Mouse (Mus musculus): ENCODE measurements around the gene Rftn2. TPM values are rescaled to one million over a fixed set of nuclear protein-coding genes. Genes with fewer than 3 reads are reported as not detected.

Rftn2 gene
- polyA plus RNA-seq, 1 experiment from 2014 or later: 20.5 TPM

DNA sequence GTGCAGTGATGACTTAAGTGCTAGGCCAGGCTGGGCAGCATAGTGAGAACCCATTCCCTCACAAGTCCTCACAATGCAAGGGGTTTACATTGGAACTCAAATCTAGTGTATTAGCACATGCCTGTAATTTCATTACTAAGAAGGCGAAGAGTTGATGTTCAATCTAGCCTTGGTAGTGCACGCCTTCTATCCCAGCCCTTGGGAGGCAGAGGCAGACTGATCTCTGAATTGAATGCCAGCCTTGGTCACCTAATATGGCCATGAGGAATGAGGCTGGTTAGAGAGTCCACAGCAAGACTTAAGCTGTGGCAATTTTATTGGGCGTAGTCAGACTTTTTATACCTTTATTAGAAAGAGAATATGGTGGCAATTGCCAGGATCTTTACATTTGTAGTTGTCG is 82.2 kb downstream of the Rftn2 start:
- H3K27ac ChIP-seq (replicated peaks; ENCODE audit: low read depth, low read length): no peak overlapping the region
- no peak overlapping the region for H3K4me2 ChIP-seq (ENCODE audit: low read depth, low read length)
- no peaks in the 10 kb centered on the region for H3K27me3 ChIP-seq (ENCODE audit: control insufficient read depth, insufficient read depth, low read length)
- WGBS: 94% methylated on average over 4 of the region's 4 CpGs
- H3K4me3 ChIP-seq (ENCODE audit: low read depth, low read length): no peak overlapping the region
- DNase-seq (ENCODE audit: low spot score) (no peak), ATAC-seq (replicated peaks; ENCODE audit: insufficient number of reproducible peaks, low FRiP score, low TSS enrichment, low read depth) (no peak)
- H3K36me3 ChIP-seq (replicated peaks; ENCODE audit: control insufficient read depth, insufficient read depth, low read depth, low read length): peaks cover 5% of the 10 kb centered on the region
- no peaks in the 10 kb centered on the region for H3K9me3 ChIP-seq (replicated peaks; ENCODE audit: control insufficient read depth, low read length)
- H3K9ac ChIP-seq (replicated peaks; ENCODE audit: low read length): no peak overlapping the region
- H3K4me1 ChIP-seq (ENCODE audit: control insufficient read depth, insufficient read depth, low read length): no peaks in the 10 kb centered on the region

DNA sequence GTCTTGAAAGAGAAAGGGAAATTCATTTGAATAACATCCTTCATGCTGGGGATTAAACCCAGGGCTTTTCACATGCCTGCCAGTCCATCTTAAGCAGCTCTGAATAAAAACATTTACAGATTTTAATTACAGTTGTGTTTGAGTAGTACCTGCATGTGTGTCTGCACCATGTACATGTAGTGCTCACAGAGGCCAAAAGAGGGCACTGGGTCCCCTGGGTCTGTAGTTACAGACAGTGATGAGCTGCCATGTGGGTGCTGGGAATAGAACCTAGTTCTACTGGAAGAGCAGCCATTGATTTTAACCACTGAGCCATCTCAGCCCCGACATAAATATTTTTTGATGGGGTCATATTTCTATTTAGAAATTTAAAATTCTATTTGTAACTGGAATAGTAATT is 90.7 kb downstream of the Rftn2 start:
- WGBS: 94% methylated on average over 1 of the region's 1 CpGs
- DNase-seq (ENCODE audit: low spot score) (no peak), ATAC-seq (replicated peaks; ENCODE audit: insufficient number of reproducible peaks, low FRiP score, low TSS enrichment, low read depth) (no peak)
- no peak overlapping the region for H3K9ac ChIP-seq (replicated peaks; ENCODE audit: low read length)
- H3K36me3 ChIP-seq (replicated peaks; ENCODE audit: control insufficient read depth, insufficient read depth, low read depth, low read length): no peaks in the 10 kb centered on the region
- H3K4me1 ChIP-seq (ENCODE audit: control insufficient read depth, insufficient read depth, low read length): no peaks in the 10 kb centered on the region
- no peak overlapping the region for H3K4me3 ChIP-seq (ENCODE audit: low read depth, low read length)
- no peaks in the 10 kb centered on the region for H3K9me3 ChIP-seq (replicated peaks; ENCODE audit: control insufficient read depth, low read length)
- H3K27ac ChIP-seq (replicated peaks; ENCODE audit: low read depth, low read length): no peak overlapping the region
- no peak overlapping the region for H3K4me2 ChIP-seq (ENCODE audit: low read depth, low read length)
- H3K27me3 ChIP-seq (ENCODE audit: control insufficient read depth, insufficient read depth, low read length): no peaks in the 10 kb centered on the region

DNA sequence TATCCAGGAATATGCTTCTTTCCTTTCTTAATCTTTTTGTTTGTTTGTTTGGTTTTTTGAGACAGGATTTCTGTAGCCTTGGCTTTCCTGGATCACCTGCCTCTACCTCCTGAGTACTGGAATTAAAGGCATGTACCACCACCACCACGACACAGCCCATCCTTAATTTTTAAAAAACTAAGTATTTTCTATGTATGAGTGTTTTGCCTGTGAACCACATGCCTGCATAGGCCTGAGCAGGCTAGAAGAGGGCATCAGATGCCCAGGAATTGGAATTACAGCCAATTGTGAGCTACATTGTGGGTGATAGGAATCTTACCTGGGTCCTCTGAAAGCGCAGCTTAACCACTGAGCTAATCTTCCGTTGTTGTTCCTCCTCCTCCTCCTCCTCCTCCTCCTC is 92.3 kb downstream of the Rftn2 start:
- Histone ChIP-seq H3K27ac (replicated peaks; ENCODE audit: low read depth, low read length) (no peak overlapping the region), H3K4me1 (ENCODE audit: control insufficient read depth, insufficient read depth, low read length) (no peaks in the 10 kb centered on the region), H3K36me3 (replicated peaks; ENCODE audit: control insufficient read depth, insufficient read depth, low read depth, low read length) (no peaks in the 10 kb centered on the region), H3K4me2 (ENCODE audit: low read depth, low read length) (no peak overlapping the region), H3K9me3 (replicated peaks; ENCODE audit: control insufficient read depth, low read length) (no peaks in the 10 kb centered on the region), H3K27me3 (ENCODE audit: control insufficient read depth, insufficient read depth, low read length) (no peaks in the 10 kb centered on the region), H3K4me3 (ENCODE audit: low read depth, low read length) (no peak overlapping the region), H3K9ac (replicated peaks; ENCODE audit: low read length) (no peak overlapping the region)
- 90% methylated on average over 3 of the region's 3 CpGs for WGBS
- DNase-seq (ENCODE audit: low spot score) (no peak), ATAC-seq (replicated peaks; ENCODE audit: insufficient number of reproducible peaks, low FRiP score, low TSS enrichment, low read depth) (no peak)

DNA sequence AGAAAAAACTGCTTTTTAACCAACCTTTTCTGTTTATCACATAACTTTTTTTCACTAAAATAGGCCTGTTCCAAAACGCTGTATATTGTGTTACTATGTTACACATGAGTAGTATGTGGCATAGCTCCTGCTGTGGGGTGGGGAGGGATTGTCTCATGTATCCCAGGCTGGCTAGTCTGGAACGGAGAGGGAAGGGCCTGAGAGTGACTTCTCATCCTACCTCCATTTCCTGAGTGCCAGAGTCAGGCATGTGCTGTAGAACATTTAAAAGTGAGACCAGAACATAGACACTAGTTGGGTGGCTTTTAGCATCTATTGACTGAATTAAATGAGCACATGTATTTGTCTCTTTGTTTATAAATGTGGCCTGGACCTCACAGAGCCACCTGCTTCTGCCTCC is 93.4 kb downstream of the Rftn2 start:
- no peak overlapping the region for H3K4me2 ChIP-seq (ENCODE audit: low read depth, low read length)
- DNase-seq (ENCODE audit: low spot score): no peak

DNA sequence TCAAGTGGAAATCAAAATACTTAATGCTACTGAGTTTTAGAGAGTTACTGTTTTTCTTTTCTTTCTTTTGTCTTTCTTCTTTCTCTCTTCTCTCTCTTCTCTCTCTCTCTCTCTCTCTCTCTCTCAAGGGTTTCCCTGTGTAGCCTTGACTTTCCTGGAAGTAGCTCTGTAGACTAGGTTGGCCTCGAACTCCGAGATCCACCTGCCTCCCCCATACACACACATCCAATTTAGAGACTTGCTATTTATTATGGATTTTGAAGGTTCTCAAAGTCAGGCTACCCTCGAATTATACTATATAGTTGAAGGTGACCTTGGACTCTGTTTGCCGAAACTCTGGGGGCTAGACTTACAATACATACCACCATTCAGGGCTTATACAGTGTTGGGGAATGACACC is 94.3 kb downstream of the Rftn2 start:
- H3K9me3 ChIP-seq (replicated peaks; ENCODE audit: control insufficient read depth, low read length): no peaks in the 10 kb centered on the region
- no peaks in the 10 kb centered on the region for H3K4me1 ChIP-seq (ENCODE audit: control insufficient read depth, insufficient read depth, low read length)
- H3K27ac ChIP-seq (replicated peaks; ENCODE audit: low read depth, low read length): no peak overlapping the region
- DNase-seq (ENCODE audit: low spot score) (no peak), ATAC-seq (replicated peaks; ENCODE audit: insufficient number of reproducible peaks, low FRiP score, low TSS enrichment, low read depth) (no peak)
- no peaks in the 10 kb centered on the region for H3K36me3 ChIP-seq (replicated peaks; ENCODE audit: control insufficient read depth, insufficient read depth, low read depth, low read length)
- peak overlapping the region; percentile 48 for H3K4me2 ChIP-seq (ENCODE audit: low read depth, low read length)
- H3K4me3 ChIP-seq (ENCODE audit: low read depth, low read length): peak overlapping the region; percentile 98
- 74% methylated on average over 4 of the region's 4 CpGs for WGBS
- no peak overlapping the region for H3K9ac ChIP-seq (replicated peaks; ENCODE audit: low read length)
- H3K27me3 ChIP-seq (ENCODE audit: control insufficient read depth, insufficient read depth, low read length): no peaks in the 10 kb centered on the region

More for the DNA sequence above, 93.4 kb downstream of the Rftn2 start:
- no peak overlapping the region for H3K27ac ChIP-seq (replicated peaks; ENCODE audit: low read depth, low read length)
- WGBS: 78% methylated on average over 2 of the region's 2 CpGs
- no peak overlapping the region for H3K4me3 ChIP-seq (ENCODE audit: low read depth, low read length)
- H3K4me1 ChIP-seq (ENCODE audit: control insufficient read depth, insufficient read depth, low read length): no peaks in the 10 kb centered on the region
- H3K27me3 ChIP-seq (ENCODE audit: control insufficient read depth, insufficient read depth, low read length): no peaks in the 10 kb centered on the region
- no peaks in the 10 kb centered on the region for H3K36me3 ChIP-seq (replicated peaks; ENCODE audit: control insufficient read depth, insufficient read depth, low read depth, low read length)
- no peak for ATAC-seq (replicated peaks; ENCODE audit: insufficient number of reproducible peaks, low FRiP score, low TSS enrichment, low read depth)
- no peaks in the 10 kb centered on the region for H3K9me3 ChIP-seq (replicated peaks; ENCODE audit: control insufficient read depth, low read length)
- no peak overlapping the region for H3K9ac ChIP-seq (replicated peaks; ENCODE audit: low read length)

DNA sequence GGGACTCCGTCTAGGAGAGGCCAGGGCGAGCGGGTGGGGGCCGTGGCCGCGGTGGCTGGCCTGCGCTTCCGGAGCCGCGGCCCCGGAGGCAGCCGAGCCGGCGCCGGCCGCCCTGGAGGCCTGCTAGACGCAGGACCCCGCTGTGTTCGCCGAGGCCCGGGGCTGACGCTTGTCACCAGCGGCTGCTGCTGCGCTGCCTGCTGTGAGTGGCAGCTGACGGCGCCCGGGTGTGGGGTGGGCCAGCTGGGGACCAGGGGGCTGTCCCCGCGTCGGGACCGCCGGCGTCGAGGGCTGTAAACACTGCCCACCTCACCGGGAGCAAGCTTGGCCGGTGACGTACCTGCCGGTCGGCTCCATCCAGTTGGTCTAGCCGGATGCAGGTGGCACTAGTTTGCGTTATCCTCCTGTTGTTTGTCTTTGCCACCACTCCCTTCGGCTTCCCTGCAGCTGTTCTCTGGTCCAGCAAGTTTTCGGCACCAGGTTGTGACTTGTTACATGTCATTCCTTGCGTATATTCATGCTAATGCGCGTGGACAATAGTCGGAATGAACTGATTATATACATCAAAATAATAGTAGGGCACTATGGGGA is 95.1 kb downstream of the Rftn2 start:
- Histone ChIP-seq H3K9ac (replicated peaks; ENCODE audit: low read length) (peak overlapping the region; percentile 95), H3K4me1 (ENCODE audit: control insufficient read depth, insufficient read depth, low read length) (no peaks in the 10 kb centered on the region), H3K27me3 (ENCODE audit: control insufficient read depth, insufficient read depth, low read length) (no peaks in the 10 kb centered on the region), H3K36me3 (replicated peaks; ENCODE audit: control insufficient read depth, insufficient read depth, low read depth, low read length) (no peaks in the 10 kb centered on the region), H3K4me2 (ENCODE audit: low read depth, low read length) (peak overlapping the region; percentile 48), H3K27ac (replicated peaks; ENCODE audit: low read depth, low read length) (peak overlapping the region; percentile 86), H3K4me3 (ENCODE audit: low read depth, low read length) (peak overlapping the region; percentile 98), H3K9me3 (replicated peaks; ENCODE audit: control insufficient read depth, low read length) (no peaks in the 10 kb centered on the region)
- under 1% methylated on average over 47 of the region's 47 CpGs for WGBS
- ATAC-seq (replicated peaks; ENCODE audit: insufficient number of reproducible peaks, low FRiP score, low TSS enrichment, low read depth): peak; percentile 81; the same call in 1 of the 2 replicates
- DNase-seq (ENCODE audit: low spot score): peak; percentile 50

DNA sequence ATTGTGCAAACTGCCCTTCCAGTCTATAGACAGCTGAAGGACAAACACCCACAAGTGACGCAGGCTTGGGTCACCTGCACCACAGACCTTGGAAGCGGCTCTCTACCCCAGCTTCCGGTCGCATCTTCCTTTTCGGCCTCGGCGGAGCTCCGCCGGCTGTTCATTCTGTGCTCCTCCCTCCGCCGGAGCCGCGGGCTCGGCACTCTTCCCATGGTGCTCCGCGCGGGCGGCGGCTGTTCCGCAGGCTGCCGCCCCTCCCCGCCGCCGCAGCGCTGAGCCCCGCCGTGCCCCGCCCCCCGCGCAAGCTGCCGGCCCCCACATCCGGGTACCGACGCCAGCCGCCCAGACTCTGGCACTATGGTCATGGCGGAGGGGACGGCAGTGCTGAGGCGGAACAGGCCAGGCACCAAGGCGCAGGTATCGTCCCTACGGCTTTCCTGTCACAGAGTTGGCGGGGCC is 95.6 kb downstream of the Rftn2 start, which contains the start of gene Mob4:
Gene Mob4, plus strand, starts transcription at position 289 of the 459 bp plus-strand sequence.
- peak within 1 kb of the TSS; percentile 98 for H3K4me3 ChIP-seq (ENCODE audit: low read depth, low read length)
- H3K36me3 ChIP-seq (replicated peaks; ENCODE audit: control insufficient read depth, insufficient read depth, low read depth, low read length): no peaks in the 10 kb centered on the region
- peak within 1 kb of the TSS; percentile 48 for H3K4me2 ChIP-seq (ENCODE audit: low read depth, low read length)
- H3K27ac ChIP-seq (replicated peaks; ENCODE audit: low read depth, low read length): peak within 1 kb of the TSS; percentile 86
- DNase-seq (ENCODE audit: low spot score): peak; percentile 95
- no peaks in the 10 kb centered on the region for H3K4me1 ChIP-seq (ENCODE audit: control insufficient read depth, insufficient read depth, low read length)
- no peaks in the 10 kb centered on the region for H3K9me3 ChIP-seq (replicated peaks; ENCODE audit: control insufficient read depth, low read length)
- under 1% methylated on average over 34 of the region's 42 CpGs for WGBS
- H3K27me3 ChIP-seq (ENCODE audit: control insufficient read depth, insufficient read depth, low read length): no peaks in the 10 kb centered on the region
- H3K9ac ChIP-seq (replicated peaks; ENCODE audit: low read length): peak within 1 kb of the TSS; percentile 95
- peak; percentile 96 for ATAC-seq (replicated peaks; ENCODE audit: insufficient number of reproducible peaks, low FRiP score, low TSS enrichment, low read depth)

DNA sequence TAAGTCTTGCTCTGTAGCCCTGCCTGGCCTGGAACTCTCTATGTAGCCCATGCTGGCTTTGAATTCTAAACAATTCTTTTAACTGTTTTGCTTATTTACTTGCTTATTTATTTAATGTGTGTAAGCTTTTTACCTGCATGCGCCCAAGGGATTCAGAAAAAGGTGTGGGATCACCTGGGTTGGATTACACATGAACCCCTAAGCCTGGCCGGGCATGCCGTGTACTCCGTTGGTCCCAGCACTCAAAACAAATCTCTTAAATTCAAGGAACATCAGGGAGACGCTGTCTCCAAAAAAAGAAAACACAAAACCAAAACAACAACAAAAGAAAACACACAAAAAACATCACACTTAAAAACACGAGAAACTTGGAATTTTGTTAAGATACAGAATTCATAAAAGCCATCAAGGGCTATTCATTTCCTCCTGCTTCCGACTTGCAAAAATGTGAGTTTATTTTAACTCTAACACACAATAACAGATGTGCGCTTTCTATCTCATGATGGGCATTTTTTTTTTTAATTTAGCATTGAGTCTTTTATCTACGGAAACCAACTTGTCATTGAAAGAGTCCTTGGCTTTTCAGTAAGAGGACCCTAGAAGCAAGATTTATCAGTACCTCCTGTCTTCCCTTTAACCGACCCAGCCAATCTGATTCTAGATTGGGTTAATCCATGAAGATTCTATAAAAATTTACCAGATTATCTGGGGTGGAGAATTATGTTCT is 96.2 kb downstream of the Rftn2 start:
- Histone ChIP-seq H3K4me1 (ENCODE audit: control insufficient read depth, insufficient read depth, low read length) (no peaks in the 10 kb centered on the region), H3K4me3 (ENCODE audit: low read depth, low read length) (peak overlapping the region; percentile 98), H3K9ac (replicated peaks; ENCODE audit: low read length) (peak overlapping the region; percentile 49), H3K27me3 (ENCODE audit: control insufficient read depth, insufficient read depth, low read length) (no peaks in the 10 kb centered on the region), H3K9me3 (replicated peaks; ENCODE audit: control insufficient read depth, low read length) (no peaks in the 10 kb centered on the region), H3K4me2 (ENCODE audit: low read depth, low read length) (peak overlapping the region; percentile 48), H3K27ac (replicated peaks; ENCODE audit: low read depth, low read length) (peak overlapping the region; percentile 86; the same call in 1 of the 2 replicates), H3K36me3 (replicated peaks; ENCODE audit: control insufficient read depth, insufficient read depth, low read depth, low read length) (no peaks in the 10 kb centered on the region)
- DNase-seq (ENCODE audit: low spot score) (no peak), ATAC-seq (replicated peaks; ENCODE audit: insufficient number of reproducible peaks, low FRiP score, low TSS enrichment, low read depth) (no peak)
- WGBS: 65% methylated on average over 10 of the region's 10 CpGs
